Mouse (Mus musculus) limb, embryonic 11.5 days (tissue): ENCODE measurements around the gene Dlgap1. TPM values are rescaled to one million over a fixed set of nuclear protein-coding genes. Genes with fewer than 3 reads are reported as not detected.

Experiments used
- ATAC-seq: fragments of 200-750 bp; cut with Nextera tagmentation; 2 replicates; pipeline ENCODE4 v1.8.0; 2017; ENCODE audit warnings: low read depth; ENCODE audit not compliant: insufficient number of reproducible peaks, low FRiP score, low TSS enrichment
- DNase-seq: peaks from one replicate; pipeline ENCODE4 v3.0.0-alpha.2; 2015; ENCODE audit warnings: low spot score
- H3K27ac ChIP-seq: fragments of 300-500 bp; sonication (generic); replicated peaks from 2 replicates; pipeline ENCODE4 v1.5.1; 2014; ENCODE audit warnings: low read depth, mild to moderate bottlenecking, low read length
- H3K27me3 ChIP-seq: fragments of 300-500 bp; sonication (generic); 2 replicates; pipeline ENCODE4 v1.6.1; 2014; ENCODE audit warnings: mild to moderate bottlenecking, low read length, mixed read lengths; ENCODE audit not compliant: control insufficient read depth, insufficient read depth
- H3K36me3 ChIP-seq: fragments of 300-500 bp; sonication (generic); 2 replicates; pipeline ENCODE4 v1.6.1; 2014; ENCODE audit warnings: mild to moderate bottlenecking, low read length, moderate library complexity, mixed read lengths; ENCODE audit not compliant: control insufficient read depth, insufficient read depth
- H3K4me1 ChIP-seq: fragments of 300-500 bp; sonication (generic); 2 replicates; pipeline ENCODE4 v1.6.1; 2014; ENCODE audit warnings: low read length, mixed read lengths; ENCODE audit not compliant: control insufficient read depth, insufficient read depth
- H3K4me2 ChIP-seq: fragments of 300-500 bp; sonication (generic); 2 replicates; pipeline ENCODE4 v1.6.1; 2014; ENCODE audit warnings: low read depth, mild to moderate bottlenecking, moderate library complexity; ENCODE audit not compliant: severe bottlenecking
- H3K4me3 ChIP-seq: fragments of 300-500 bp; sonication (generic); 2 replicates; pipeline ENCODE4 v1.5.1; 2014; ENCODE audit warnings: low read depth, low read length
- H3K9ac ChIP-seq: fragments of 300-500 bp; sonication (generic); 2 replicates; pipeline ENCODE4 v1.6.1; 2014; ENCODE audit warnings: mild to moderate bottlenecking, low read length
- H3K9me3 ChIP-seq: fragments of 300-500 bp; sonication (generic); 2 replicates; pipeline ENCODE4 v1.6.1; 2016; ENCODE audit warnings: low read length; ENCODE audit not compliant: control insufficient read depth
- WGBS: fragments of 180-500 bp; shearing (Covaris S2); extraction: QIAGEN DNeasy Blood & Tissue Kit; methylation state at CpG from one replicate; pipeline ENCODE4 v1.1.7; 2014; 5-methylcytosine and 5-hydroxymethylcytosine counted together
- polyA plus RNA-seq: library from polyadenylated mRNA; unstranded; fragments of >200 nt; fragmentation: Nextera tagmentation; extraction: Ambion mirVana; gene quantifications from 2 replicates; pipeline ENCODE4 v1.2.1, GENCODE M21; 2014

Dlgap1 gene
- polyA plus RNA-seq, 1 experiment from 2014 or later: 0.65 TPM

DNA sequence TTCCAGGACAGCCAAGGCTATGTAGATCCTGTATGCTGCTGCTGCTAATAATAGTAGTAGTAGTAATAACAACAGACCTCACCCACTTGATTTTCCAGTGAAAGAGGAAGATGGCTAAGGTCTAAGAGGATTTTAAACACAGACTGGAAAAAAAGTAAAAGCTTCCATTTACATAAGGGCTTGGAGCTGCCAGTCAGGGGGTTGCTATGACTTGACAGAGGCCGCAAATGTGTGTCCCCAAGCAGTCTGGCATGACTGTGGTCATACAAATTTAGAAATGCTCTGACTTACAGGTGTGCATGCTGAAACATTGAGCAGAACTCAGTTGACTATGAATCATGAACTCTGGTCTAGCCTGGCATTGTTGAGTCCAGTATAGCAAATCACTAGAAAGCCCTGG, 839.0 kb downstream of the Dlgap1 start:
- ATAC-seq (no peak), DNase-seq (no peak)
- Histone ChIP-seq H3K27me3 (no peaks in the 10 kb centered on the region), H3K4me1 (no peaks in the 10 kb centered on the region), H3K27ac (no peak overlapping the region), H3K9ac (no peak overlapping the region), H3K36me3 (no peaks in the 10 kb centered on the region), H3K4me3 (no peak overlapping the region), H3K9me3 (no peaks in the 10 kb centered on the region), H3K4me2 (no peak overlapping the region)
- 89% methylated on average over 1 of the region's 1 CpGs for WGBS

DNA sequence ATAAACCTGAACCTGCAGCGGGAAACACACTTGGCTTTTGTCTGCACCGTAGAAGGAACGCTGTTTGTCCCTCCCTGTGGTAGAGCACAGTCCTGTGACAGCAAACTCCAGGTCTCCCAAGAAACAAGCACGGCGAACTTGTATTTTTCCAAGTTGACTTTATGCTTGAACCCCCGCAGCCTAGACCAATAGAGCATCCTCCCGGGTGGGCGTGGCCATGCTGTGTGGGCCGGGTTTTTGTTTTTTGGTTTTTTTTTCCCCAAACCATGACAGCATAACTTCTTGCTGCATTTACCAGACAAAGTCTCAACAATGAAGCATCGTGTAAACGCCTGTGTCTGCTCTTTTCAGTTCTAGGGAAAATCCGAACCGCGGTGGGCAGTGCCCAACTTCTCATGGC, 840.0 kb downstream of the Dlgap1 start:
- DNase-seq (no peak), ATAC-seq (no peak)
- H3K27ac ChIP-seq: no peak overlapping the region
- H3K9me3 ChIP-seq: no peaks in the 10 kb centered on the region
- no peak overlapping the region for H3K4me3 ChIP-seq
- 46% methylated on average over 14 of the region's 14 CpGs for WGBS
- H3K4me1 ChIP-seq: no peaks in the 10 kb centered on the region
- no peaks in the 10 kb centered on the region for H3K36me3 ChIP-seq
- no peaks in the 10 kb centered on the region for H3K27me3 ChIP-seq
- no peak overlapping the region for H3K4me2 ChIP-seq
- H3K9ac ChIP-seq: no peak overlapping the region

DNA sequence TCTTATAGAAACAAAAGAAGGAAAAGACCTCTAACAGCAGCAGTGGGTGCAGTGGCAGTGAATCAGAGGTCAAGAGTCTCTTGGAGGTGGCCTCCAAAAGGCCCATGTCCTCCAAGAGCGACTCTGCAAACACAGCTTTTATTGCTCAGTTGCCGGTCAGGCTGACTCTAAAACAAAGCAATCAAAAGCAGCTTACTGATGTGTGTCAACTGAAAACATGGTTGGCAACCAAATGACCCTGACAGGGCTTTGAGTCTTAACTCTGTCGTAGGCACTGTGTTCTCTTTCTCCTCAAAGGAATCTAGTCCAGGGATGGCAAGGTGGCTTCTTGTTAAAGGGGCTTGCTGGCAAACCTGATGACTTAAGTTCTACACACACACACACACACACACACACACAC, 840.9 kb downstream of the Dlgap1 start:
- no peaks in the 10 kb centered on the region for H3K9me3 ChIP-seq
- H3K27me3 ChIP-seq: no peaks in the 10 kb centered on the region
- no peak overlapping the region for H3K27ac ChIP-seq
- no peak for DNase-seq
- H3K36me3 ChIP-seq: no peaks in the 10 kb centered on the region
- no peak overlapping the region for H3K9ac ChIP-seq
- WGBS: 33% methylated on average over 3 of the region's 3 CpGs
- no peak overlapping the region for H3K4me2 ChIP-seq
- ATAC-seq: no peak
- H3K4me1 ChIP-seq: no peaks in the 10 kb centered on the region
- no peak overlapping the region for H3K4me3 ChIP-seq

DNA sequence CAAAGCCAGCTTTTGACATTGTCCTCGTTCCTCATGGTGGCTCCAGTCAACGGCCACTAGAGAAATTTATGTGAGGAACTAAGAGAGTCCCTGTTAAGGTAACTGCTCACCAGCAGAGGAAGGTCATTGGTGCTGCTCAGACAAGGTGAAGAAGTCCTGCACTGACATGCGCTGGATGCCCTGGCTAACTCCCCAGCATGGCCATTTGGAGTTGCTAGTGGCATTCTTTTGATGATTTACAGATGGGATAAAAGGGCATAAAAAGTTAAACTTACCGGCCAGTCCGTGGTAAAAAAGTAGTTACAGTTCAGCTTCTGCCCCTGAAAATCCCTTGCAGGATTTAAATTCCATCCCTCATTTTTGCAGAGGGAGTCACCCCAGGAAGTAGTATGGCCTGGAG, 841.9 kb downstream of the Dlgap1 start:
- no peaks in the 10 kb centered on the region for H3K9me3 ChIP-seq
- no peak overlapping the region for H3K4me2 ChIP-seq
- H3K4me1 ChIP-seq: no peaks in the 10 kb centered on the region
- no peak overlapping the region for H3K4me3 ChIP-seq
- WGBS: 54% methylated on average over 5 of the region's 5 CpGs
- H3K27ac ChIP-seq: no peak overlapping the region
- DNase-seq: no peak
- no peaks in the 10 kb centered on the region for H3K27me3 ChIP-seq
- H3K9ac ChIP-seq: no peak overlapping the region
- H3K36me3 ChIP-seq: no peaks in the 10 kb centered on the region
- ATAC-seq: no peak

DNA sequence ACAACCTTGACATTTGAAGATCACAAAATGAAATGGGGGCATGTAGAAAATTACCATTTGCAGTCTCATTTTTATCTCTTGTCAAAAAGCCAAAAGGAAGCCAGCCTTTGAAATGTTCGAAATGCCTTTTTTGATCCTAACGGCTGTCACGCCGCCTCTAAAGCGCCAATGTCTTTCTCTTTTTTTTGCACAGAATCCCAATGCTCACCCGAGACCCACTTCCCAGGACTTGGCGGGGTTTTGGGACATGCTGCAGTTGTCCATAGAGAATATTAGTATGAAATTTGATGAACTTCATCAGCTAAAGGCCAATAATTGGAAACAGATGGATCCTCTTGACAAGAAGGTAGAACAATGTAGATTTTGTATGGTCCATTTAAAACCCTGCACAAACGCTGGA, 846.1 kb downstream of the Dlgap1 start:
- H3K4me3 ChIP-seq: no peak overlapping the region
- 0 out of 2 replicates have a peak, but pooled peaks cover 2% of the 10 kb centered on the region for H3K4me1 ChIP-seq
- WGBS: 79% methylated on average over 8 of the region's 8 CpGs

DNA sequence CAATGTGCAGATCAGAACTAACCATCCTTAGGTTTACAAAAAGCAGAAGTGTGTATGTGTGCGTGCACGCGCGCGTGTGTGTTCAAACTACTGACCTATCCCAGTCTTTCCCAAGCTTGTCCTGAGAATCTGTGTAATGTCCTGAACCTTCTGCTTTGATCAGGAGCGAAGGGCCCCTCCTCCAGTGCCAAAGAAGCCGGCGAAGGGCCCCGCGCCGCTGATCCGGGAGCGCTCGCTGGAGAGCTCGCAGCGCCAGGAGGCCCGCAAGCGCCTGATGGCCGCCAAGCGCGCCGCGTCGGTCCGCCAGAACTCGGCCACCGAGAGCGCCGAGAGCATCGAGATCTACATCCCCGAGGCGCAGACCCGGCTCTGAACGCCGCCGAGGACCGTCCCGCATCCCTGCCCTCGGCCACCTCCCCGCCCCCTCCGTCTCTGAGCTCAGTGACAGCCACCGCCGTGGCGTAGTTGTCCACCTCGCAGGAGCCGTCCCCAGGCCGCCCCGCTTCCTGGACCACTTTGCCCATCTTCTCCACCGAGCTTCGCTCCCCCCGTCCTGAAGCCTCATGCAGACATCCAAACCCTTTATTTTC, 849.1 kb downstream of the Dlgap1 start:
- 2% methylated on average over 47 of the region's 51 CpGs for WGBS
- DNase-seq (peak; percentile 64), ATAC-seq (no peak)
- H3K4me2 ChIP-seq: peak overlapping the region; percentile 79
- peak overlapping the region; percentile 36 for H3K4me3 ChIP-seq
- 0 out of 2 replicates have a peak, but pooled peaks cover 2% of the 10 kb centered on the region for H3K4me1 ChIP-seq
- H3K9me3 ChIP-seq: no peaks in the 10 kb centered on the region
- H3K27me3 ChIP-seq: peaks cover 17% of the 10 kb centered on the region
- H3K36me3 ChIP-seq: no peaks in the 10 kb centered on the region
- peak overlapping the region; percentile 18; the same call in 1 of the 2 replicates for H3K9ac ChIP-seq
- no peak overlapping the region for H3K27ac ChIP-seq

More for the DNA sequence above, 846.1 kb downstream of the Dlgap1 start:
- H3K9ac ChIP-seq: no peak overlapping the region
- H3K36me3 ChIP-seq: no peaks in the 10 kb centered on the region
- H3K4me2 ChIP-seq: no peak overlapping the region
- peaks cover 17% of the 10 kb centered on the region for H3K27me3 ChIP-seq
- H3K27ac ChIP-seq: no peak overlapping the region
- ATAC-seq: no peak
- no peak for DNase-seq
- no peaks in the 10 kb centered on the region for H3K9me3 ChIP-seq

DNA sequence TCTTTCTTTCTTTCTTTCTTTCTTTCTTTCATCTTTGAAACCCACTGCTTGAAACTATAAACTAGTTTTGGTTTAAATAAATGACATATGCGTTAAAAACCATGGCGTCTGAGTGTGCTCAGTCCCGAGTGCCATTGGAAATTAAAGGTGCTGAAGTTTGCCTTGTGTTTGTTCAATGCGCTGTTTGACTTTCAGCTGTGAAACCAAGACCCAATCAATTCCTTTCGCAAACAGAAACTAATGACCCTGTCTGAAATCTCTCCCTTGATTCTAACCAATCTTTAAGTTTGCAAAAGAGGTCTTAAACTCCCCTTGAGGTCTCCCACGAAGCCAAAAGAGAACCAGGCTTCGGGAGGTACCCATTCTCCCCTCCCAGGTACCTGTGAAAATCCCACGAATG, 854.2 kb downstream of the Dlgap1 start:
- H3K27me3 ChIP-seq: peaks cover 6% of the 10 kb centered on the region; the same call in 1 of the 2 replicates

DNA sequence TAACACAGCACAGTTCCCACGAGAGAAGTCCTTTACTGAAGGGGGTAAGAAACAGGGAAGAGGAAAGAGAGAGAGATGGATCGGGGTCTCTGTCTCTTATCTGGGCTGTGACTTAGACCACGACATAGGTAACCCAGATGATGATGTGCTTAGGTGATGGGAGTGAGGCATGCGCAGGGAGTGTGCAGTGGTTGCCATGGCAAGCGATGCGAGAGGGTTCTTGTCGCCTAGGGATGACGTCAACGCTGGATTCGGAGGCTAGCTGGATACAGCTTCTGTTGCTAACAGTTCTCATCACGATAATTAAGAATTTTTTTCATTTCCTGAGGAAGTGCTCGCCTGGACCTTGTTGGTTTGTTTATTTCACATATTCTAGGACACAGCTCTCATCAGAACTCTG, 857.4 kb downstream of the Dlgap1 start:
- Histone ChIP-seq H3K4me3 (no peak overlapping the region), H3K4me2 (no peak overlapping the region), H3K27ac (no peak overlapping the region), H3K36me3 (no peaks in the 10 kb centered on the region), H3K4me1 (no peaks in the 10 kb centered on the region), H3K9ac (no peak overlapping the region), H3K27me3 (no peaks in the 10 kb centered on the region), H3K9me3 (no peaks in the 10 kb centered on the region)
- 83% methylated on average over 12 of the region's 12 CpGs for WGBS
- no peak for DNase-seq
- no peak for ATAC-seq

More for the DNA sequence above, 854.2 kb downstream of the Dlgap1 start:
- Histone ChIP-seq H3K9me3 (no peaks in the 10 kb centered on the region), H3K4me3 (no peak overlapping the region), H3K27ac (no peak overlapping the region), H3K36me3 (no peaks in the 10 kb centered on the region), H3K4me2 (no peak overlapping the region), H3K4me1 (0 out of 2 replicates have a peak, but pooled peaks cover 2% of the 10 kb centered on the region), H3K9ac (no peak overlapping the region)
- 85% methylated on average over 8 of the region's 8 CpGs for WGBS
- DNase-seq (no peak), ATAC-seq (no peak)
